Mouse (Mus musculus) hindbrain, embryonic 15.5 days (tissue): ENCODE measurements around the gene Myh7. TPM values are rescaled to one million over a fixed set of nuclear protein-coding genes. Genes with fewer than 3 reads are reported as not detected.
"Not testable (repeated sequence)": the region's sequence is repeated elsewhere in the genome, so short reads cannot be mapped to it uniquely, and the experiment has no call there.

ENCODE experiments used
- ATAC-seq: fragments of 200-750 bp; cut with Nextera tagmentation; 2 replicates; pipeline ENCODE4 v1.8.0; 2017; ENCODE audit warnings: low read depth, moderate number of reproducible peaks, moderate TSS enrichment; ENCODE audit not compliant: low FRiP score
- H3K27ac ChIP-seq: fragments of 300-500 bp; sonication (generic); replicated peaks from 2 replicates; pipeline ENCODE4 v1.5.1; 2015; ENCODE audit warnings: mild to moderate bottlenecking, inconsistent platforms
- H3K27me3 ChIP-seq: fragments of 300-500 bp; sonication (generic); 2 replicates; pipeline ENCODE4 v1.6.1; 2015; ENCODE audit warnings: control low read depth, inconsistent platforms
- H3K36me3 ChIP-seq: fragments of 300-500 bp; sonication (generic); 2 replicates; pipeline ENCODE4 v1.6.1; 2015; ENCODE audit warnings: control low read depth, inconsistent platforms
- H3K4me1 ChIP-seq: fragments of 300-500 bp; sonication (generic); replicated peaks from 2 replicates; pipeline ENCODE4 v1.6.1; 2015; ENCODE audit warnings: control low read depth, inconsistent platforms
- H3K4me2 ChIP-seq: fragments of 300-500 bp; sonication (generic); 2 replicates; pipeline ENCODE4 v1.6.1; 2015; ENCODE audit warnings: moderate library complexity, mild to moderate bottlenecking, inconsistent platforms
- H3K4me3 ChIP-seq: fragments of 300-500 bp; sonication (generic); 2 replicates; pipeline ENCODE4 v1.5.1; 2015; ENCODE audit warnings: mild to moderate bottlenecking, inconsistent platforms
- H3K9ac ChIP-seq: fragments of 300-500 bp; sonication (generic); 2 replicates; pipeline ENCODE4 v1.6.1; 2015; ENCODE audit warnings: inconsistent platforms
- H3K9me3 ChIP-seq: fragments of 300-500 bp; sonication (generic); 2 replicates; pipeline ENCODE4 v1.6.1; 2016; ENCODE audit warnings: control low read depth, inconsistent platforms
- WGBS: fragments of 180-500 bp; shearing (Covaris S2); methylation state at CpG from one replicate; pipeline ENCODE4 v1.1.7; 2015; 5-methylcytosine and 5-hydroxymethylcytosine counted together
- polyA plus RNA-seq: library from polyadenylated mRNA; unstranded; fragments of >200 nt; fragmentation: Nextera tagmentation; extraction: Ambion mirVana; gene quantifications from 2 replicates; pipeline ENCODE4 v1.2.1, GENCODE M21; 2015

The Myh7 gene
- polyA plus RNA-seq, 1 experiment from 2014 or later: 9.0 TPM

- Histone ChIP-seq H3K27me3 (no peaks in the 10 kb centered on the region), H3K9ac (no peak overlapping the region), H3K4me1 (no peaks in the 10 kb centered on the region), H3K27ac (no peak overlapping the region), H3K4me3 (no peak overlapping the region), H3K36me3 (no peaks in the 10 kb centered on the region), H3K4me2 (no peak overlapping the region), H3K9me3 (no peaks in the 10 kb centered on the region)
- no peak for ATAC-seq
- WGBS: 93% methylated on average over 13 of the region's 13 CpGs
Observed at GRCm38 (mm10) chr14:54988882-54989281, 5.5 kb downstream of the Myh7 start.

DNA sequence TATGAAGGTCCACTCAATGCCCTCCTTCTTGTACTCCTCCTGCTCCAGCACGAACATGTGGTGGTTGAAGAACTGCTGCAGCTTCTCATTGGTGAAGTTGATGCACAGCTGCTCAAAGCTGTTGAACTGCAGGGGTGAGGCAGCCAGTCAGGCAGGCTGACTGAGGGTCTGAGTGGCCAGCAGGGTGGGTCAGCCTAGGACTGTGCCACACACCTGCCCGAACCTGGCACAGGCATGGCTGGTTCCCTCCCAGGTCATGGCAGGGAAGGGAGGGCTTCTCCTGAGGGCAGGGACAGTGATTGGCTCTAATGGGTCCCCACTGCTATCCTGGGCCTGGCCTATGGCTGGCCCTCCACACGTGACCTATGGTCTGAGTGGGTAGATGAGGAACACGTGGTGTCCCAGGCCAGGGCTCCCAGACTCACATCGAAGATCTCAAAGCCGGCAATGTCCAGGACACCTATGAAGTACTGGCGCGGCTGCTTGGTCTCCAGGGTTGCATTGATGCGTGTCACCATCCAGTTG, 6.0 kb downstream of the Myh7 start:
- ATAC-seq: 0 out of 2 replicates have a peak, but pooled peaks have one; percentile 27
- H3K27ac ChIP-seq, H3K9me3 ChIP-seq, H3K4me1 ChIP-seq, H3K27me3 ChIP-seq, H3K36me3 ChIP-seq, H3K4me2 ChIP-seq, H3K9ac ChIP-seq, H3K4me3 ChIP-seq: not testable (repeated sequence)
- WGBS: 88% methylated on average over 9 of the region's 9 CpGs

GRCm38 (mm10) chr14:54981934-54982333, 12.5 kb downstream of the Myh7 start:
- H3K36me3 ChIP-seq: no peaks in the 10 kb centered on the region
- no peak for ATAC-seq
- no peak overlapping the region for H3K4me2 ChIP-seq
- H3K27ac ChIP-seq: no peak overlapping the region
- H3K9me3 ChIP-seq: no peaks in the 10 kb centered on the region
- no peaks in the 10 kb centered on the region for H3K4me1 ChIP-seq
- 96% methylated on average over 7 of the region's 7 CpGs for WGBS
- no peak overlapping the region for H3K9ac ChIP-seq
- H3K27me3 ChIP-seq: no peaks in the 10 kb centered on the region
- no peak overlapping the region for H3K4me3 ChIP-seq

- Histone ChIP-seq H3K4me1 (peaks cover 17% of the 10 kb centered on the region), H3K4me3 (no peak overlapping the region), H3K27ac (no peak overlapping the region), H3K27me3 (no peaks in the 10 kb centered on the region), H3K9me3 (no peaks in the 10 kb centered on the region), H3K4me2 (no peak overlapping the region), H3K36me3 (no peaks in the 10 kb centered on the region), H3K9ac (no peak overlapping the region)
- WGBS: 92% methylated on average over 8 of the region's 8 CpGs
- ATAC-seq: no peak
Observed at GRCm38 (mm10) chr14:54978664-54979063, 15.8 kb downstream of the Myh7 start.

- H3K4me1 ChIP-seq: peaks cover 18% of the 10 kb centered on the region
- H3K36me3 ChIP-seq: no peaks in the 10 kb centered on the region
- ATAC-seq: no peak
- H3K4me3 ChIP-seq: no peak within 1 kb of the TSS
- no peaks in the 10 kb centered on the region for H3K9me3 ChIP-seq
- no peak within 1 kb of the TSS for H3K27ac ChIP-seq
- no peak within 1 kb of the TSS for H3K4me2 ChIP-seq
- 78% methylated on average over 1 of the region's 1 CpGs for whole genome bisulfite sequencing
- no peak within 1 kb of the TSS for H3K9ac ChIP-seq
- H3K27me3 ChIP-seq: no peaks in the 10 kb centered on the region
Observed at GRCm38 (mm10) chr14:54976633-54977032, 17.8 kb downstream of the Myh7 start, which contains the start of gene Gm17428. Gene Gm17428, plus strand, starts transcription at chr14:54976933.

GRCm38 (mm10) chr14:54974068-54974791, 20.2 kb downstream of the Myh7 start:
- H3K36me3 ChIP-seq: no peaks in the 10 kb centered on the region
- peak; percentile 81 for ATAC-seq
- H3K9me3 ChIP-seq: no peaks in the 10 kb centered on the region
- peak overlapping the region; percentile 80 for H3K27ac ChIP-seq
- WGBS: 60% methylated on average over 6 of the region's 6 CpGs
- H3K9ac ChIP-seq: no peak overlapping the region
- no peaks in the 10 kb centered on the region for H3K27me3 ChIP-seq
- H3K4me3 ChIP-seq: no peak overlapping the region
- 0 out of 2 replicates have a peak overlapping the region, but pooled peaks have one; percentile 5 for H3K4me2 ChIP-seq
- H3K4me1 ChIP-seq: peaks cover 18% of the 10 kb centered on the region

GRCm38 (mm10) chr14:54972786-54973185, 21.6 kb downstream of the Myh7 start:
- not testable (repeated sequence) for H3K27me3 ChIP-seq, ATAC-seq, H3K4me3 ChIP-seq, H3K4me2 ChIP-seq, H3K9me3 ChIP-seq, H3K9ac ChIP-seq, H3K36me3 ChIP-seq
- WGBS: 88% methylated on average over 11 of the region's 11 CpGs
- Histone ChIP-seq H3K27ac (0 out of 2 replicates have a peak overlapping the region, but pooled peaks have one; percentile 80), H3K4me1 (peaks cover 18% of the 10 kb centered on the region)

DNA sequence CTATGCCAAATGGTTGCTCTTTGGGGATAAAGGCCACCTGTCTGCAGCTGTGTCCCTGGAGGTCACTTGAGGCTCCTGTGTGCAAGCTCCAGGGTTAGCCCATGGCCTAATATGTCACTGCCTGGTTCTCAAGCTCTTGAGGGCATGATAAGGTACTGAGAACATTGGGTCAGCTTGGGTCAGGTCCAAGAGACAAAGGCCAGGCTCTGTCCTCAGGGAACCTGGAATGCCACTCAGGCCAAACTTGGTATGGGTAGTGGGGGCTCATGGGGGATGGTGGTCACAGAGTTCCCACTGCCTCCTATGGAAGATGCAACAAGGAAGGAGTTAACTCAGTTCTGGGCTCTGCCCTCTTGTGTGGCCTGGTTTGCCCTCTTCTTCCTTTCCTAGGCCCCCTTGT, 26.1 kb downstream of the Myh7 start:
- Histone ChIP-seq H3K4me1 (no peaks in the 10 kb centered on the region), H3K27ac (no peak overlapping the region), H3K4me2 (no peak overlapping the region), H3K27me3 (no peaks in the 10 kb centered on the region), H3K4me3 (no peak overlapping the region), H3K9me3 (no peaks in the 10 kb centered on the region), H3K9ac (no peak overlapping the region), H3K36me3 (no peaks in the 10 kb centered on the region)
- no peak for ATAC-seq

- Histone ChIP-seq H3K27ac (no peak overlapping the region), H3K9ac (no peak overlapping the region), H3K36me3 (no peaks in the 10 kb centered on the region), H3K27me3 (no peaks in the 10 kb centered on the region), H3K9me3 (no peaks in the 10 kb centered on the region), H3K4me2 (no peak overlapping the region), H3K4me3 (no peak overlapping the region), H3K4me1 (no peaks in the 10 kb centered on the region)
- 86% methylated on average over 3 of the region's 3 CpGs for WGBS
- ATAC-seq: no peak
Observed at GRCm38 (mm10) chr14:54967874-54968273, 26.6 kb downstream of the Myh7 start.

- Histone ChIP-seq H3K36me3 (no peaks in the 10 kb centered on the region), H3K9me3 (no peaks in the 10 kb centered on the region), H3K4me3 (no peak within 1 kb of the TSS), H3K4me2 (no peak within 1 kb of the TSS), H3K27ac (no peak within 1 kb of the TSS), H3K27me3 (no peaks in the 10 kb centered on the region), H3K4me1 (no peaks in the 10 kb centered on the region), H3K9ac (no peak within 1 kb of the TSS)
- 81% methylated on average over 7 of the region's 7 CpGs for WGBS
- ATAC-seq: no peak
Observed at GRCm38 (mm10) chr14:54966320-54966977, 28.0 kb downstream of the Myh7 start, which contains the start of gene Myh6. Gene Myh6, minus strand, starts transcription at chr14:54966927.

DNA sequence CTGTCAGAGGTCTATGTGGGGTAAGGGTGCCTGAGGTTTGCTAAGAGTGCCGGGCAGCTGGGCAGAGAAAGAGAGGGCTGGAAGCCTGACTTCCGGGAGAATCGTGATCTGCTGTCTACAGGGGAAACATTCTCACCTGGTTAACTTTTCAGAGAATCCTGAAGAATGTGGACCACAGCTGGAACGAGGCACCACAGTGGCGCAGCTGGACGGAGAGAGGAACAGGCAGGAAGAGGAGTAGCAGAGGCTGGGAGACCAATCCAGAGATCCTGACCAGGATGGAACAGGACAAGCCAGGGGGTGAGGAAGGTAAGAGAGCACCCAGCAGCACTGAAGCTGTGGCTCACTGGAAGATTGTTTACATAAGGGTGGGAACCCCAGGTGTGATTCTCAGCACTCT, 28.8 kb downstream of the Myh7 start:
- 73% methylated on average over 6 of the region's 6 CpGs for WGBS
- no peak overlapping the region for H3K4me3 ChIP-seq
- H3K36me3 ChIP-seq: no peaks in the 10 kb centered on the region
- no peak overlapping the region for H3K4me2 ChIP-seq
- no peak overlapping the region for H3K27ac ChIP-seq
- H3K4me1 ChIP-seq: no peaks in the 10 kb centered on the region
- no peaks in the 10 kb centered on the region for H3K9me3 ChIP-seq
- no peak for ATAC-seq
- no peak overlapping the region for H3K9ac ChIP-seq
- no peaks in the 10 kb centered on the region for H3K27me3 ChIP-seq

GRCm38 (mm10) chr14:54965044-54965443, 29.4 kb downstream of the Myh7 start:
- Histone ChIP-seq H3K4me1 (no peaks in the 10 kb centered on the region), H3K36me3 (no peaks in the 10 kb centered on the region), H3K27ac (no peak overlapping the region), H3K9me3 (no peaks in the 10 kb centered on the region), H3K4me2 (no peak overlapping the region), H3K27me3 (no peaks in the 10 kb centered on the region), H3K9ac (no peak overlapping the region), H3K4me3 (no peak overlapping the region)
- WGBS: 84% methylated on average over 15 of the region's 15 CpGs
- no peak for ATAC-seq
